Mouse (Mus musculus): ENCODE measurements at regions not wholly inside any gene's neighbourhood (a gene's known extent, or its start where the extent isn't known, plus 50 kb on each side); places are given as distances from the start of the nearest gene placed in this dataset.

DNA sequence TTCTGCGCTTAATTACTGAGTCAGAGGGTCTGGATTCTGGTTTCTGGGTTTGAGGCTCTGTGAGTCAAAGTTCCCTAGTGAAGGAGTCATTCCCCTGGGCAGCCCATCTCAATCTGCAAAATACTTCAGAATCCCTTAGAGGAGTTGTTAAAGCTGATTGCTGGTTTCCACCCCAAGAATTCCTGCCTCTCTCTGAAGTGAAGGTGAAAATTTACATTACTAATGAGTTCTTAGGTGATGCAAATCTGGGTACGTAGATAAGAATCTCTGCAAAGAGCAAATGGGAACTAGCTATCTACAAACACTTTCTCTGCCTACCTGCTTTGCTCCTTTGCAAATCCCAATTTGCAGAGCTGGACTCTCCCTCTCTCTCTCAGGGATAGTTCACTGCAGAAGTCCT is 1036.8 kb downstream of the Sorcs3 start:
- TF ChIP-seq CTCF (IDR thresholded peaks at IDR 0.05), result no peak
- TF ChIP-seq POLR2A (IDR thresholded peaks at IDR 0.05; ENCODE audit: insufficient read depth, low read depth, low read length), result no peak
